Mouse (Mus musculus) cerebellum, adult 2 months (tissue): ENCODE results near the gene Tmem202.

Experiments
- CTCF ChIP-seq: fragments of 200-500 bp; IDR thresholded peaks from 2 replicates; pipeline ENCODE4 v1.5.1; 2011; ENCODE audit warnings: low read depth, mild to moderate bottlenecking, control low read depth, low read length, moderate library complexity, borderline replicate concordance; ENCODE audit not compliant: insufficient read depth
- POLR2A ChIP-seq: fragments of 200-500 bp; IDR thresholded peaks from 2 replicates; pipeline ENCODE4 v1.6.1; 2011; ENCODE audit warnings: low read length, control low read depth, borderline replicate concordance; ENCODE audit not compliant: insufficient read depth

DNA sequence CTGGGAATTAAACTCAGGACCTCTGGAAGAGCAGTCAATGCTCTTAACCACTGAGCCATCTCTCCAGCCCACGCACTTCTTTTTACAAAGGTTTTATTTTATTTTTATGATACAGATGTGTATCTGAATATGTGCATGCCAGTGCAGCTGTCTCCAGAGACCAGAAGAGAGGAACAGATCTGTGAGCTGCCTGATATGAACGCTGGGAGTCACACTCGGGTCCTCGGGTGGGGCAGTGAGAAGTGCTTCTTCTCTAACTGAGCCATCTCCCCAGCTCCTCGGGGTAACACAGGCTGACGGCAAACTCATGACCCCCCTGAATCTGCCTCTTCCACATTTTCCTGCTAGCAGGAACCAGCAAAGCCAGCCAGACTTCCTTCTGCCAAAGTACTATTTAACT lies 12.9 kb downstream of the Tmem202 start:
- no peak for TF ChIP-seq POLR2A
- no peak for TF ChIP-seq CTCF
